Mouse (Mus musculus) hindbrain, embryonic 10.5 days (tissue): Measurements from ENCODE around the gene Apaf1. TPM values are rescaled to one million over a fixed set of nuclear protein-coding genes. Genes with fewer than 3 reads are reported as not detected.

ENCODE experiments used
- DNase-seq: peaks from one replicate; pipeline ENCODE4 v3.0.0-alpha.2; 2017; ENCODE audit warnings: low spot score
- H3K27ac ChIP-seq: fragments of 300-500 bp; sonication (generic); 2 replicates; pipeline ENCODE4 v1.5.1; 2016; ENCODE audit warnings: mild to moderate bottlenecking, moderate library complexity
- H3K27me3 ChIP-seq: fragments of 300-500 bp; sonication (generic); 2 replicates; pipeline ENCODE4 v1.6.1; 2016; ENCODE audit warnings: mild to moderate bottlenecking; ENCODE audit not compliant: poor library complexity, insufficient read depth, severe bottlenecking
- H3K36me3 ChIP-seq: fragments of 300-500 bp; sonication (generic); 2 replicates; pipeline ENCODE4 v1.6.1; 2016; ENCODE audit warnings: mild to moderate bottlenecking, moderate library complexity
- H3K4me1 ChIP-seq: fragments of 300-500 bp; sonication (generic); replicated peaks from 2 replicates; pipeline ENCODE4 v1.6.1; 2016; ENCODE audit warnings: mild to moderate bottlenecking
- H3K4me3 ChIP-seq: fragments of 300-500 bp; sonication (generic); 2 replicates; pipeline ENCODE4 v1.5.1; 2016; ENCODE audit warnings: mild to moderate bottlenecking, moderate library complexity
- H3K9me3 ChIP-seq: fragments of 300-500 bp; sonication (generic); 2 replicates; pipeline ENCODE4 v1.6.1; 2016; ENCODE audit warnings: mild to moderate bottlenecking, moderate library complexity
- WGBS: fragments of 180-500 bp; shearing (Covaris S2); methylation state at CpG from one replicate; pipeline ENCODE4 v1.1.7; 2016; 5-methylcytosine and 5-hydroxymethylcytosine counted together
- polyA plus RNA-seq: library from polyadenylated mRNA; unstranded; fragments of >200 nt; fragmentation: Nextera tagmentation; extraction: Ambion mirVana; gene quantifications from 2 replicates; pipeline ENCODE4 v1.2.1, GENCODE M21; 2016

Gene Apaf1
- polyA plus RNA-seq: 21.4 and 23.0 TPM in 2 replicates

- H3K9me3 ChIP-seq: no peaks in the 10 kb centered on the region
- H3K36me3 ChIP-seq: peaks cover 20% of the 10 kb centered on the region
- peak within 1 kb of the TSS; percentile 91 for H3K27ac ChIP-seq
- peak; percentile 100 for DNase-seq
- H3K4me3 ChIP-seq: peak within 1 kb of the TSS; percentile 79
- H3K4me1 ChIP-seq: peaks cover 7% of the 10 kb centered on the region; the same call in 1 of the 2 replicates
- no peaks in the 10 kb centered on the region for H3K27me3 ChIP-seq
- WGBS: under 1% methylated on average over 87 of the region's 87 CpGs
These were observed at the start of gene Apaf1, which contains the start of gene Ikbip for GRCm38 (mm10) chr10:91082550-91083392. TSS of gene Apaf1 (minus strand) at chr10:91082770. TSS of gene Ikbip (plus strand) at chr10:91082940.

GRCm38 (mm10) chr10:91131565-91131964 is 49.0 kb upstream of the Apaf1 start:
- H3K4me3 ChIP-seq: no peak overlapping the region
- no peaks in the 10 kb centered on the region; the same call in 1 of the 2 replicates for H3K4me1 ChIP-seq
- no peaks in the 10 kb centered on the region for H3K9me3 ChIP-seq
- H3K27ac ChIP-seq: no peak overlapping the region
- WGBS: 73% methylated on average over 1 of the region's 1 CpGs
- DNase-seq: no peak
- no peaks in the 10 kb centered on the region for H3K36me3 ChIP-seq
- no peaks in the 10 kb centered on the region for H3K27me3 ChIP-seq

GRCm38 (mm10) chr10:91130792-91131191 is 48.2 kb upstream of the Apaf1 start:
- Histone ChIP-seq H3K4me3 (no peak overlapping the region), H3K27ac (no peak overlapping the region), H3K9me3 (no peaks in the 10 kb centered on the region), H3K4me1 (no peaks in the 10 kb centered on the region; the same call in 1 of the 2 replicates), H3K27me3 (no peaks in the 10 kb centered on the region), H3K36me3 (no peaks in the 10 kb centered on the region)
- WGBS: 76% methylated on average over 3 of the region's 3 CpGs
- no peak for DNase-seq

GRCm38 (mm10) chr10:91128551-91129160 is 46.1 kb upstream of the Apaf1 start:
- no peaks in the 10 kb centered on the region for H3K27me3 ChIP-seq
- no peak overlapping the region for H3K27ac ChIP-seq
- H3K9me3 ChIP-seq: no peaks in the 10 kb centered on the region
- no peaks in the 10 kb centered on the region for H3K36me3 ChIP-seq
- no peaks in the 10 kb centered on the region; the same call in 1 of the 2 replicates for H3K4me1 ChIP-seq
- no peak overlapping the region for H3K4me3 ChIP-seq
- DNase-seq: no peak
- WGBS: 85% methylated on average over 1 of the region's 1 CpGs

GRCm38 (mm10) chr10:91127395-91127794 is 44.8 kb upstream of the Apaf1 start:
- Histone ChIP-seq H3K9me3 (no peaks in the 10 kb centered on the region), H3K27me3 (no peaks in the 10 kb centered on the region), H3K27ac (no peak overlapping the region), H3K36me3 (no peaks in the 10 kb centered on the region), H3K4me1 (peaks cover 8% of the 10 kb centered on the region), H3K4me3 (no peak overlapping the region)
- DNase-seq: no peak
- 79% methylated on average over 2 of the region's 2 CpGs for whole genome bisulfite sequencing

GRCm38 (mm10) chr10:91126618-91127355 is 44.2 kb upstream of the Apaf1 start:
- H3K4me1 ChIP-seq: peaks cover 14% of the 10 kb centered on the region
- peaks cover 5% of the 10 kb centered on the region for H3K36me3 ChIP-seq
- 73% methylated on average over 10 of the region's 10 CpGs for WGBS
- DNase-seq: no peak
- no peak overlapping the region for H3K4me3 ChIP-seq
- no peaks in the 10 kb centered on the region for H3K27me3 ChIP-seq
- no peaks in the 10 kb centered on the region for H3K9me3 ChIP-seq
- H3K27ac ChIP-seq: no peak overlapping the region

- Histone ChIP-seq H3K27me3 (no peaks in the 10 kb centered on the region), H3K4me1 (peaks cover 20% of the 10 kb centered on the region), H3K4me3 (peak within 1 kb of the TSS; percentile 100), H3K36me3 (peaks cover 31% of the 10 kb centered on the region), H3K9me3 (no peaks in the 10 kb centered on the region), H3K27ac (peak within 1 kb of the TSS; percentile 96)
- WGBS: 15% methylated on average over 59 of the region's 59 CpGs
- peak; percentile 98 for DNase-seq
These were observed 41.6 kb upstream of the Apaf1 start, which contains the start of gene Slc25a3 for GRCm38 (mm10) chr10:91123828-91124822. TSS of gene Slc25a3 (minus strand) at chr10:91124059.

- peak overlapping the region; percentile 96 for H3K27ac ChIP-seq
- no peaks in the 10 kb centered on the region for H3K27me3 ChIP-seq
- no peaks in the 10 kb centered on the region for H3K9me3 ChIP-seq
- H3K36me3 ChIP-seq: peaks cover 39% of the 10 kb centered on the region
- no peak for DNase-seq
- H3K4me3 ChIP-seq: peak overlapping the region; percentile 100
- WGBS: 0% methylated on average over 44 of the region's 44 CpGs
- H3K4me1 ChIP-seq: peaks cover 20% of the 10 kb centered on the region
These were observed 40.8 kb upstream of the Apaf1 start for GRCm38 (mm10) chr10:91123281-91123827.

GRCm38 (mm10) chr10:91122646-91123045 is 40.1 kb upstream of the Apaf1 start:
- Histone ChIP-seq H3K27ac (no peak overlapping the region), H3K4me3 (peak overlapping the region; percentile 100), H3K9me3 (no peaks in the 10 kb centered on the region), H3K27me3 (no peaks in the 10 kb centered on the region), H3K36me3 (peaks cover 46% of the 10 kb centered on the region), H3K4me1 (peaks cover 20% of the 10 kb centered on the region)
- DNase-seq: no peak
- 52% methylated on average over 6 of the region's 6 CpGs for WGBS

- no peaks in the 10 kb centered on the region for H3K27me3 ChIP-seq
- no peak overlapping the region for H3K4me3 ChIP-seq
- H3K4me1 ChIP-seq: peaks cover 7% of the 10 kb centered on the region
- WGBS: 94% methylated on average over 12 of the region's 12 CpGs
- no peak overlapping the region for H3K27ac ChIP-seq
- DNase-seq: no peak
- peaks cover 20% of the 10 kb centered on the region; the same call in 1 of the 2 replicates for H3K9me3 ChIP-seq
- peaks cover 100% of the 10 kb centered on the region for H3K36me3 ChIP-seq
These were observed 34.4 kb upstream of the Apaf1 start for GRCm38 (mm10) chr10:91116958-91117357.

GRCm38 (mm10) chr10:91109841-91110240 is 27.3 kb upstream of the Apaf1 start:
- WGBS: 81% methylated on average over 4 of the region's 4 CpGs

More at GRCm38 (mm10) chr10:91109841-91110240, 27.3 kb upstream of the Apaf1 start:
- Histone ChIP-seq H3K4me3 (no peak overlapping the region), H3K9me3 (peaks cover 20% of the 10 kb centered on the region; the same call in 1 of the 2 replicates), H3K36me3 (peaks cover 32% of the 10 kb centered on the region), H3K27ac (no peak overlapping the region), H3K27me3 (no peaks in the 10 kb centered on the region), H3K4me1 (no peaks in the 10 kb centered on the region)
- no peak for DNase-seq
